Mouse (Mus musculus) testis, postnatal 14 days (tissue): Measurements from ENCODE around the gene Spats2l.

Experiments used
- DNase-seq: peaks from one replicate; pipeline ENCODE4 v3.0.0; 2021; ENCODE audit warnings: low spot score

The Spats2l gene

DNA sequence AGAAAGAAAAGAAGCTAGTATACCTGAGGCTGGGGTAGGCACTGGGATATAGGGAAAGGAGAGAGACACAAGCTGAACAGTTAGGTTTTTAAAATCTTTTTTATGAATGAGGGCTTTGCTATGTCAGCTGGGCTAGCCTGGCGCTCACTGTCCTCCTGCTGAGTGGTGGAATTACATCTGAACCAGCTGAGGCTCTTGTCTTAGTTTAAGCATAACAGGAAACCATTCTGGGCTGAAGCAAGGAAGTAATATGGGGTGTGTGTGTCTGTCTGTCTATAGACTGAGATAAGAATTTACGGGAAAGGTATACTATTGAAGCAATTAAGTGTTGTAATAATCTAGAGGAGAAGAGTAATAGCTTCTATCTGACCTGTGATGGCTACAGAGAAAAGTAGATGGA is 197.6 kb downstream of the Spats2l start:
- no peak for DNase-seq

GRCm38 (mm10) chr1:57976860-57977259 is 202.9 kb downstream of the Spats2l start:
- DNase-seq, result no peak

DNA sequence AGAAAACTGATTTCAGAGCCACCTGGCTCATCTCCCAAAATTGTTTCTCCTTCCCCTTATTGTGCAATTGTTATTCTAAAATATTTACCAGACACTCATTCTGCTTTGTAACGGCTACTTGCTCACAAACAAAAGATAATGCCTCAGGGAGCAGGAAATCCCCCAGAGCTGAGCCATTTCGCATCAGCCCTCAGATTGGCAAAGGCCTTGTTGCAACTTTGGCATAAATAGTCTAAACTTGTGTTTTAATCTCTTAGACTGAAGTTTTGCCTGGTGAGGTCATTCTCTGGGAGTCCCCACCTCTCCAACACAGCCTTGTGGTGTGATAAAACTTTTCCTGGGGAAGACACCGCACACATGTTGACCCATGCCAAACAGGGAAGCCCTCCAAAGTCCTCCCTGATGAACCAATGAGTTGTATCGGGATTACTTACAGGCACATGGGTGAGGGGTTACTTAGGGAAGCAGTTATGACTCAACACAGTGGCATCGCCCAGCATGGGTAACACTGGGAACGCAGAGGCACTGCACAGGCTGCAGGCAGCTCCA is 215.2 kb downstream of the Spats2l start:
- DNase-seq, result no peak

DNA sequence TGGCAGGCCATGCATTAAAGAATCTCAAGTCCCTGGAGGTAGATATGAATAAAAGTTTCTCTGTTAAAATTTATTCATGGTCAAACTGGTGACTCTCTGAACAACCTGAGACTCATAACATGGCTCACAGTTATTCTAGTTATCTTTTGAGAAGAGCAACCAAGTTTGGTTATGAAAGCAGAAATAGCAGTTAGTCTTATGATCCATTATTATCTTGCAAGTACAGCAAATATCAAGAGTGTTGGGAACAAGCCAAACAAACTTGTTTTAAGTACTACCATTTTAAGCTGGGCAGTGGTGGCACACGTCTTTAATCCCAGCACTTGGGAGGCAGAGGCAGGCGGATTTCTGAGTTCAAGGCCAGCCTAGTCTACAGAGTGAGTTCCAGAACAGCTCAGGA is 217.3 kb downstream of the Spats2l start:
- DNase-seq, result no peak

GRCm38 (mm10) chr1:57995432-57996132 is 221.6 kb downstream of the Spats2l start, which contains the start of gene Sgo2a:
Sgo2a (plus strand) TSS chr1:57995971.
- DNase-seq, result peak; percentile 94

- DNase-seq, result no peak
Measured at GRCm38 (mm10) chr1:57996133-57996615, 222.2 kb downstream of the Spats2l start.
